Mouse (Mus musculus) CD4-positive, CD25-positive, alpha-beta regulatory T cell, adult 4 months (primary cell): ENCODE data around the gene Henmt1. TPM values are rescaled to one million over a fixed set of nuclear protein-coding genes. Genes with fewer than 3 reads are reported as not detected.

Source experiments
- ATAC-seq: one replicate; pipeline ENCODE4 v1.8.0; 2017
- polyA plus RNA-seq, 2 experiments: library from polyadenylated mRNA; unstranded; fragments of 100-300 nt; shearing (Covaris generic); gene quantifications; one replicate each; pipeline ENCODE4 v1.2.1; 2017

Gene Henmt1
- polyA plus RNA-seq, 2 experiments from 2014 or later: 2.3 TPM; not detected in 1

- no peak for ATAC-seq
Measured at GRCm38 (mm10) chr3:109005777-109006176, 66.1 kb downstream of the Henmt1 start.

GRCm38 (mm10) chr3:109008180-109008579, 68.5 kb downstream of the Henmt1 start:
- no peak for ATAC-seq

Other genes with a start within 250 kb of the Henmt1 start
- gene Gpsm2, start 217.6 kb upstream of the Henmt1 start, polyA plus RNA-seq: 1 to 10 TPM in 1 of 2 experiments, under 1 TPM in 1; 0.82 to 2.1 TPM
- not detected for gene Aknad1, start 200.2 kb upstream of the Henmt1 start, polyA plus RNA-seq
- 10 to 100 TPM; 76.9 to 97.7 TPM for gene Stxbp3, start 99.3 kb upstream of the Henmt1 start, polyA plus RNA-seq
- under 1 TPM; 0.22 to 0.68 TPM for gene Fndc7, start 49.9 kb upstream of the Henmt1 start, polyA plus RNA-seq
- gene Prpf38b, start 28.1 kb upstream of the Henmt1 start, polyA plus RNA-seq: 100 to 1,000 TPM; 117 to 127 TPM
- gene Gm9857, start 572 bp downstream of the Henmt1 start, polyA plus RNA-seq: not detected
- gene Fam102b, start 87.7 kb downstream of the Henmt1 start, polyA plus RNA-seq: 1 to 10 TPM; 3.0 to 3.6 TPM
- gene Slc25a54, start 140.6 kb downstream of the Henmt1 start, polyA plus RNA-seq: not detected
- gene Slc25a24, start 183.3 kb downstream of the Henmt1 start, polyA plus RNA-seq: 10 to 100 TPM; 14.0 to 16.8 TPM